Mouse (Mus musculus): ENCODE measurements around the gene Hist1h2bk. TPM values are rescaled to one million over a fixed set of nuclear protein-coding genes. Genes with fewer than 3 reads are reported as not detected.

Hist1h2bk gene
- total and polyA plus RNA-seq, 2 experiments from 2014 or later, result 0.34 to 573 TPM

DNA sequence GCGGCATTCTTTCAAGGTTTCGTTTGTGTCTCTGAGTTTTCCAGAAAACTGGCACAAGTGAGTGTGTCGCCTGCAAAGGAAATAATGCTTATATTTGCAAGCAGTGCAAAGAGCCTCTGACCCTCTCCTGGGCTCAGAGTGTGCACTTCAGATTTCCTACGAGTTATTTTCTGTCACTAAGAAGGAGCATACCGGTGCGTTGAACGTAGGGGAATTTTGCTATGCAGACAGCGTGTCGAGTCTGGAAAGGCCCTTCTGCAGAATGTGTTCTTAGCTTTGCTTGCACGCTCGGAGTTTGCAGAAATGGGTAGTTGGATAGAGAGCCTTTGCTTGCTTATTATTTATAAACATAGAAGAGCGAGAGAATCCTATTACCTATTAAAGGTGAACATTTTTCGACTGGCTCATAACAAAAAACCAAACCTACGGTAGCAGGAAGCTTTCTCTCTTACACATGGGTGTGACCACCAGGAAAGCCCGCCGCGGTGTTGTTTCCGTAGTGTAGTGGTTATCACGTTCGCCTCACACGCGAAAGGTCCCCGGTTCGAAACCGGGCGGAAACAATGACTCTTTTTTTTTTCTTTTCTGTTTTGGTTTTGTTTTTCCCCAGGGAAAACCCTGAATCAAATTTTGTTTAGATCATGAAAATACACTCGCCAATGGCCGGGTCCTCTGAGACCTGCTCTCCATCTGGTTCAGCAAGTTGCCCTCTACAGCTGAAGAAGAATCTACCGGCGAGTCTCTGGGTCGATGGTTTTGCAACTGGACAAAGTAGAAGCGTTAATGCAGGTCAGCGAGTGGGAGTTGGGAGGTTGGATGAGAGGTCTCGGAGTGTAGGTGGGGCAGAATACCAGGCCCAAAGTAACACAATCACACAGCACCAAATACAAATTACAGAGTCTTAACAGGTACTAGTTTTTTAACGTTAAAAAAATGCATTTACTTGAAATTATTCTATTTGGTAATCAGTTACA, 9.3 kb upstream of the Hist1h2bk start:
- ATAC-seq (ENCODE audit: insufficient read depth, low read depth), result peak; percentile 55; the same call in 1 of the 2 replicates

DNA sequence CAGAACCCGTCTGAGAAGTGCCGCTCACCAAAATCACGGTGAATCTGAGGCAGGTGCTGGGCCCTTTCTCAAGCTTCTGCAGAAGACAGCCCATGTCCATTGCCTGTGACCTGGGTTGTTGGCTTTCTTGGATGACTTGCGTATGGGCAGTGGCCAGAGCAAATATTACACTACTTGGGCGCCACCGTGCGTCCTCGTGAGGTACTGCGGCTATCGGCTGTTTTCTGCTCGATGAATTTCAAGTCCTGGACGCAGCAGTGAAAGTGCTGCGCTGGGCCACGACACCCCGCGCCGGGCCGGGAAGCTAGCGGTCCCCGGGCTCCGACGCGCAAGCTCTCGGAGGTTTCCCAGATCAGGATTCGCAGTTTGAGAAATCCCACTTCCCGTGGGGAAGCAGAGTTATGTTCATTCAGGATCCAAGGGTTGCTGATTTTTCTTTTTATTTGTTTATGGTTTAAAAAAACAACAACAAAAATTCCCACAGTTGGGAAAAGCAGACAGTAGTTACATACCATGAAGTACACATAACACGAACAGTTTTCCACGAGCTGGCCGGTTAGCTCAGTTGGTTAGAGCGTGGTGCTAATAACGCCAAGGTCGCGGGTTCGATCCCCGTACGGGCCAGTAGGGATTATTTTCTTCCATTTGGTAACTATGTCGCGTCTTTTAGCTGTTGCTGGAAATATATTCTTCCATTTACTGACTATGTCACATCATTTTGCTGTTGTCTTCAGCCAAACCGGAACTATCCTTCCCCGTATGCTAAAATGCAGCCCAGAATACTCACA, 6.8 kb upstream of the Hist1h2bk start:
- Histone ChIP-seq H3K4me3 (ENCODE audit: low read depth, low read length) (peak overlapping the region; percentile 58), H3K9me3 (replicated peaks; ENCODE audit: control insufficient read depth, low read length) (no peaks in the 10 kb centered on the region), H3K4me2 (ENCODE audit: low read depth, low read length) (peak overlapping the region; percentile 73), H3K4me1 (ENCODE audit: control insufficient read depth, insufficient read depth) (no peaks in the 10 kb centered on the region), H3K27ac (ENCODE audit: low read depth) (peak overlapping the region; percentile 86), H3K27me3 (ENCODE audit: control insufficient read depth, insufficient read depth, low read length) (no peaks in the 10 kb centered on the region), H3K9ac (replicated peaks; ENCODE audit: low read depth, low read length) (peak overlapping the region; percentile 58; the same call in 1 of the 2 replicates), H3K36me3 (replicated peaks; ENCODE audit: control insufficient read depth, insufficient read depth, low read length) (no peaks in the 10 kb centered on the region)
- WGBS, result 1% methylated on average over 40 of the region's 40 CpGs
- TF ChIP-seq CTCF (IDR thresholded peaks at IDR 0.05; ENCODE audit: low read depth) (peak; percentile 96), EP300 (IDR thresholded peaks at IDR 0.05; ENCODE audit: low read depth) (no peak)
- ATAC-seq (ENCODE audit: insufficient read depth, low read depth) (peak; percentile 82), DNase-seq (ENCODE audit: low spot score) (peak; percentile 85)

More for the DNA sequence above, 9.3 kb upstream of the Hist1h2bk start:
- peak; percentile 67 for DNase-seq (ENCODE audit: low spot score)
- H3K36me3 ChIP-seq (replicated peaks; ENCODE audit: control insufficient read depth, insufficient read depth, low read length), result no peaks in the 10 kb centered on the region
- H3K9me3 ChIP-seq (replicated peaks; ENCODE audit: control insufficient read depth, low read length), result no peaks in the 10 kb centered on the region
- TF ChIP-seq EP300 (IDR thresholded peaks at IDR 0.05; ENCODE audit: low read depth) (no peak), CTCF (IDR thresholded peaks at IDR 0.05; ENCODE audit: low read depth) (no peak)
- peak overlapping the region; percentile 59 for H3K4me2 ChIP-seq (ENCODE audit: low read depth, low read length)
- no peaks in the 10 kb centered on the region for H3K27me3 ChIP-seq (ENCODE audit: control insufficient read depth, insufficient read depth, low read length)
- peak overlapping the region; percentile 23; the same call in 1 of the 2 replicates for H3K27ac ChIP-seq (ENCODE audit: low read depth)
- H3K4me1 ChIP-seq (ENCODE audit: control insufficient read depth, insufficient read depth), result no peaks in the 10 kb centered on the region
- peak overlapping the region; percentile 53 for H3K4me3 ChIP-seq (ENCODE audit: low read depth, low read length)
- peak overlapping the region; percentile 15; the same call in 1 of the 2 replicates for H3K9ac ChIP-seq (replicated peaks; ENCODE audit: low read depth, low read length)
- 2% methylated on average over 35 of the region's 35 CpGs for WGBS

DNA sequence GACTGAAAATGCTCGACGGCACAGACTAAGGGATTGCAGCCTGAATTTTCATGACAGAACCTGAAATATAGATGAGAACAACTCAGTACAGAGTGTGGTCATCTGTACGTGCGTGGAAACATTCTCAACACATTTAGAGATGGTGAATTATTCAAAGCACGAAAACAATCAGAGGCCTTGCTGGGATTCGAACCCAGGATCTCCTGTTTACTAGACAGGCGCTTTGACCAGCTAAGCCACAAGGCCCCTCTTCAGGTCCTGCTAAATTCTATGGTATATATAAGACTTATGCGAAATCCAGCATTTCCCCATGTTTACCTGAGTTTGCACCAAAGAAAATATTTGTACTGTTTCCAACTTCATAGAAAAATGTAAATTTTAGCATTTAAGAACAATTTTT, 5.7 kb upstream of the Hist1h2bk start:
- Histone ChIP-seq H3K9me3 (replicated peaks; ENCODE audit: control insufficient read depth, low read length) (no peaks in the 10 kb centered on the region), H3K4me2 (ENCODE audit: low read depth, low read length) (no peak overlapping the region), H3K27ac (ENCODE audit: low read depth) (no peak overlapping the region), H3K9ac (replicated peaks; ENCODE audit: low read depth, low read length) (no peak overlapping the region), H3K4me1 (ENCODE audit: control insufficient read depth, insufficient read depth) (0 out of 2 replicates have a peak, but pooled peaks cover 4% of the 10 kb centered on the region), H3K4me3 (ENCODE audit: low read depth, low read length) (no peak overlapping the region), H3K27me3 (ENCODE audit: control insufficient read depth, insufficient read depth, low read length) (no peaks in the 10 kb centered on the region), H3K36me3 (replicated peaks; ENCODE audit: control insufficient read depth, insufficient read depth, low read length) (no peaks in the 10 kb centered on the region)
- ATAC-seq (ENCODE audit: insufficient read depth, low read depth), result no peak
- no peak for DNase-seq (ENCODE audit: low spot score)
- no peak for TF ChIP-seq CTCF (IDR thresholded peaks at IDR 0.05; ENCODE audit: low read depth)
- TF ChIP-seq EP300 (IDR thresholded peaks at IDR 0.05; ENCODE audit: low read depth), result no peak
- WGBS, result 40% methylated on average over 8 of the region's 8 CpGs

DNA sequence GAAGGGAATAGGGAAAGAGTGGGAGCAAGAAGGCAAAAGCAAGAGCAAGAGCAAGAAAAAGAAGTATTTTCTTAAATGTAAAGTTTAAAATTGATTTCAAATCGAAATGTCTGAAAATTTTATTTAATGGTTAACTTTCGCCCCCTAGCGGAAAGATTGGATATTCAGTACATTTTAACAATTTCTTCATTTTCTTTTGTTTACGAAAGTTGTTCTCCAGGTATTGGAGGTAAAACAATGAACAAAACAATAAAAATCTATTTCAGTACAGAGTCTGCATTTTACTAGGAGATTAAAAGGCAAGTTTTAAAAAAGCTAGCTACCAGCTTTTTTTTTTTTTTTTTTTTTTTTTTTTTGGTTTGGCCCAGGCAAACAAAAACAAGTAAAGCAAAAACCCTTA, 5.2 kb upstream of the Hist1h2bk start:
- 11% methylated on average over 4 of the region's 4 CpGs for WGBS
- 0 out of 2 replicates have a peak, but pooled peaks cover 4% of the 10 kb centered on the region for H3K4me1 ChIP-seq (ENCODE audit: control insufficient read depth, insufficient read depth)
- DNase-seq (ENCODE audit: low spot score) (no peak), ATAC-seq (ENCODE audit: insufficient read depth, low read depth) (no peak)
- H3K9ac ChIP-seq (replicated peaks; ENCODE audit: low read depth, low read length), result no peak overlapping the region
- no peak for TF ChIP-seq EP300 (IDR thresholded peaks at IDR 0.05; ENCODE audit: low read depth)
- peak; percentile 27; the same call in 1 of the 2 replicates for TF ChIP-seq CTCF (IDR thresholded peaks at IDR 0.05; ENCODE audit: low read depth)
- H3K27me3 ChIP-seq (ENCODE audit: control insufficient read depth, insufficient read depth, low read length), result no peaks in the 10 kb centered on the region
- H3K27ac ChIP-seq (ENCODE audit: low read depth), result no peak overlapping the region
- H3K9me3 ChIP-seq (replicated peaks; ENCODE audit: control insufficient read depth, low read length), result no peaks in the 10 kb centered on the region
- H3K4me2 ChIP-seq (ENCODE audit: low read depth, low read length), result no peak overlapping the region
- no peak overlapping the region for H3K4me3 ChIP-seq (ENCODE audit: low read depth, low read length)
- H3K36me3 ChIP-seq (replicated peaks; ENCODE audit: control insufficient read depth, insufficient read depth, low read length), result no peaks in the 10 kb centered on the region

DNA sequence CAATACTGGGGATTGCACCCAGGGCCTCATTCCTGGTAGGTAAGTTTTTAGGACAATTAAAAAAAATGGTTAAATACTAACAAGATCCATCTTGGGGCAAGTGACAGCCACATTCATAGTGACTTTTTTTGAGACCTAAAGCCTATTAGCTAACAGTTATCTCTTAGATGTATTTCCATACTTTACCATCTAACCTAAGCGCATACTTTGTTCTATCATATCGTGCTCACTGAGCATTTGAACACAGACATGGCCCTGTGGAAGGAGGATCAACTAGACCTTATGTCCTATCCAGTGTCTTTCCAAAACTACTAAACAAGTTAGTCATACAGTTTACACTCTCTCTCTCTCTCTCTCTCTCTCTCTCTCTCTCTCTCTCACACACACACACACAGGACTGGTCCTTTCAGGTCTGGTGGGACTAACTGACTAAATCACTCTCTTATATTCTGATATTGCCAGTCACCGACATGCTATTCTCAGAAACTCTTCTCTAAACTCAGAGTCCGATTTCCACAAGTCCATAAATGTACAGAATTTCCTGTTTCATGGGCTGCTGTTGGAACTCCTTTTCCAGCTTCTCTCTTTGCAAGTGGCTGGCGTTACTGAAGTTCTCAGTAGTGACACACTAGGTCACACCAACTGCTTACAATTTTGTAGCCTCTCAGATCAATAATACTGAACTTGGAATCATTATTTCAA, 1.8 kb upstream of the Hist1h2bk start:
- no peak overlapping the region for H3K27ac ChIP-seq (ENCODE audit: low read depth)
- ATAC-seq (ENCODE audit: insufficient read depth, low read depth), result no peak
- H3K4me3 ChIP-seq (ENCODE audit: low read depth, low read length), result no peak overlapping the region
- no peak for TF ChIP-seq EP300 (IDR thresholded peaks at IDR 0.05; ENCODE audit: low read depth)
- TF ChIP-seq CTCF (IDR thresholded peaks at IDR 0.05; ENCODE audit: low read depth), result no peak
- DNase-seq (ENCODE audit: low spot score), result no peak
- H3K36me3 ChIP-seq (replicated peaks; ENCODE audit: control insufficient read depth, insufficient read depth, low read length), result no peaks in the 10 kb centered on the region
- H3K9ac ChIP-seq (replicated peaks; ENCODE audit: low read depth, low read length), result no peak overlapping the region
- H3K4me1 ChIP-seq (ENCODE audit: control insufficient read depth, insufficient read depth), result peaks cover 8% of the 10 kb centered on the region; the same call in 1 of the 2 replicates
- H3K9me3 ChIP-seq (replicated peaks; ENCODE audit: control insufficient read depth, low read length), result no peaks in the 10 kb centered on the region
- peak overlapping the region; percentile 52; the same call in 1 of the 2 replicates for H3K4me2 ChIP-seq (ENCODE audit: low read depth, low read length)
- WGBS, result 52% methylated on average over 5 of the region's 5 CpGs
- no peaks in the 10 kb centered on the region for H3K27me3 ChIP-seq (ENCODE audit: control insufficient read depth, insufficient read depth, low read length)
